Mouse (Mus musculus): ENCODE results near the gene Mitf.

GRCm38 (mm10) chr6:97956636-97957035 is 149.8 kb downstream of the Mitf start:
- TF ChIP-seq CTCF (IDR thresholded peaks at IDR 0.05; ENCODE audit: borderline replicate concordance, insufficient read depth, low read length) (no peak), POLR2A (IDR thresholded peaks at IDR 0.05; ENCODE audit: low read depth, low read length) (no peak)

All from embryonic fibroblast, embryonic 13.5 days (primary cell).